21 mouse cellular contexts compared by ENCODE assay signal in genomic region chr17:48688944-48689343, GRCm38 (mm10).
DNase-seq lines count a peak whose midpoint lies in the region; ATAC-seq lines count a peak whose summit lies in the region.
"Had no signal": no experiment of that assay in that cellular context is flagged by ENCODE, and none has a peak within 500 bp of the region (broad histone marks: within the 10 kb centered on the region; RNA-seq: fewer than 3 reads in every experiment).

No protein-coding gene starts in this region.

- no peak overlapping the region for H3K9ac ChIP-seq in liver, embryonic 11.5 days (ENCODE audit: low read depth, low read length)
- H3K9ac ChIP-seq: hindbrain, embryonic 15.5 days; midbrain, embryonic 13.5 days had no signal

- 65% methylated on average over 2 of the region's 2 CpGs for WGBS in liver, embryonic 11.5 days

- intact Hi-C loops in left cerebral cortex, postnatal 25 days (cut with DNase I): no loop called here
- intact Hi-C loops in heart, postnatal 10 days (cut with DNase I): no loop called here

- no peaks in the 10 kb centered on the region for H3K4me1 ChIP-seq in liver, embryonic 11.5 days (replicated peaks; ENCODE audit: control insufficient read depth, insufficient read depth, low read length)
- H3K4me1 ChIP-seq: hindbrain, embryonic 15.5 days; midbrain, embryonic 13.5 days had no signal

- H3K27me3 ChIP-seq in liver, embryonic 11.5 days (replicated peaks; ENCODE audit: control insufficient read depth, insufficient read depth, low read length): no peaks in the 10 kb centered on the region
- H3K27me3 ChIP-seq: hindbrain, embryonic 15.5 days; midbrain, embryonic 13.5 days had no signal

- H3K36me3 ChIP-seq in liver, embryonic 11.5 days (ENCODE audit: control insufficient read depth, insufficient read depth, low read length): no peaks in the 10 kb centered on the region
- H3K36me3 ChIP-seq: hindbrain, embryonic 15.5 days; midbrain, embryonic 13.5 days had no signal

- no peak for ATAC-seq in liver, embryonic 11.5 days (replicated peaks; ENCODE audit: low FRiP score)
- ATAC-seq in cerebellum, adult (ENCODE audit: insufficient number of reproducible peaks, low FRiP score, low TSS enrichment): no peak
- ATAC-seq: forebrain, embryonic 14.5 days; midbrain, embryonic 13.5 days had no signal

- DNase-seq in layer of hippocampus, adult 8-10 months (ENCODE audit: low spot score in 2 of 2): peak; percentile 5 to 23
- DNase-seq in layer of hippocampus, postnatal 25 days (ENCODE audit: extremely low spot score in 1 of 2, low spot score in 1 of 2): no peak
- DNase-seq in frontal cortex, postnatal 14 days (ENCODE audit: low spot score in 2 of 2): peak; percentile 4 to 11
- DNase-seq in left cerebral cortex, postnatal 25 days (ENCODE audit: low spot score in 2 of 2): peak; percentile 7 to 77
- DNase-seq in right cerebral cortex, postnatal 36 days (ENCODE audit: low spot score in 2 of 2): peak; percentile 6 to 30
- no peak for DNase-seq in liver, embryonic 11.5 days (ENCODE audit: low spot score)
- DNase-seq in heart, postnatal 10 days: no peak
- DNase-seq: adrenal gland, postnatal 14 days; cerebellum, adult 9-10 months; gastrocnemius, postnatal 25 days; heart, adult 18-20 months; heart, postnatal 4 days; kidney, adult 2 months; kidney, postnatal 10 days; lung, adult 2 months had no signal

- no peaks in the 10 kb centered on the region for H3K9me3 ChIP-seq in liver, embryonic 11.5 days (ENCODE audit: control insufficient read depth, low read length)
- H3K9me3 ChIP-seq: hindbrain, embryonic 15.5 days; midbrain, embryonic 13.5 days had no signal

- no peak overlapping the region for H3K4me2 ChIP-seq in liver, embryonic 11.5 days
- H3K4me2 ChIP-seq: hindbrain, embryonic 15.5 days; midbrain, embryonic 13.5 days had no signal

- H3K27ac ChIP-seq in liver, embryonic 11.5 days (ENCODE audit: low read depth, low read length): no peak overlapping the region
- H3K27ac ChIP-seq: hindbrain, embryonic 15.5 days; layer of hippocampus, adult 2 months; midbrain, embryonic 13.5 days; stomach, postnatal 0 days had no signal

- H3K4me3 ChIP-seq in liver, embryonic 11.5 days (ENCODE audit: low read depth, low read length): no peak overlapping the region
- H3K4me3 ChIP-seq: hindbrain, embryonic 15.5 days; layer of hippocampus, adult 2 months; midbrain, embryonic 13.5 days had no signal

Comparison
In these comparisons a context has a peak if more than half of its experiments do, and no peak if none do; other contexts are left out.
1. DNase-seq: peak in layer of hippocampus, adult 8-10 months (2 of 2), frontal cortex, postnatal 14 days (2 of 2), left cerebral cortex, postnatal 25 days (2 of 2) and right cerebral cortex, postnatal 36 days (2 of 2); none in layer of hippocampus, postnatal 25 days (0 of 2), liver, embryonic 11.5 days (single experiment) and heart, postnatal 10 days (0 of 2).